Mouse (Mus musculus) neural tube, embryonic 12.5 days (tissue): Measurements from ENCODE around the gene Emp2. TPM values are rescaled to one million over a fixed set of nuclear protein-coding genes. Genes with fewer than 3 reads are reported as not detected.

Experiments used
- ATAC-seq: fragments of 200-750 bp; cut with Nextera tagmentation; 2 replicates; pipeline ENCODE4 v1.8.0; 2017; ENCODE audit warnings: low read depth, mild to moderate bottlenecking, moderate TSS enrichment, moderate library complexity; ENCODE audit not compliant: low FRiP score
- H3K27ac ChIP-seq: fragments of 300-500 bp; sonication (generic); 2 replicates; pipeline ENCODE4 v1.5.1; 2016
- H3K27me3 ChIP-seq: fragments of 300-500 bp; sonication (generic); replicated peaks from 2 replicates; pipeline ENCODE4 v1.6.1; 2016; ENCODE audit warnings: mild to moderate bottlenecking
- H3K36me3 ChIP-seq: fragments of 300-500 bp; sonication (generic); 2 replicates; pipeline ENCODE4 v1.6.1; 2016; ENCODE audit warnings: mild to moderate bottlenecking
- H3K4me1 ChIP-seq: fragments of 300-500 bp; sonication (generic); 2 replicates; pipeline ENCODE4 v1.6.1; 2016
- H3K4me2 ChIP-seq: fragments of 300-500 bp; sonication (generic); replicated peaks from 2 replicates; pipeline ENCODE4 v1.6.1; 2016; ENCODE audit warnings: mild to moderate bottlenecking
- H3K4me3 ChIP-seq: fragments of 300-500 bp; sonication (generic); 2 replicates; pipeline ENCODE4 v1.5.1; 2016
- H3K9ac ChIP-seq: fragments of 300-500 bp; sonication (generic); 2 replicates; pipeline ENCODE4 v1.6.1; 2016; ENCODE audit warnings: mild to moderate bottlenecking
- H3K9me3 ChIP-seq: fragments of 300-500 bp; sonication (generic); 2 replicates; pipeline ENCODE4 v1.6.1; 2016; ENCODE audit warnings: mild to moderate bottlenecking
- WGBS: fragments of 180-500 bp; shearing (Covaris S2); methylation state at CpG from one replicate; pipeline ENCODE4 v1.1.7; 2016; 5-methylcytosine and 5-hydroxymethylcytosine counted together
- polyA plus RNA-seq: library from polyadenylated mRNA; unstranded; fragments of >200 nt; fragmentation: Nextera tagmentation; extraction: Ambion mirVana; gene quantifications from 2 replicates; pipeline ENCODE4 v1.2.1, GENCODE M21; 2016

Gene Emp2
- polyA plus RNA-seq: 2.5 TPM in 2 replicates

DNA sequence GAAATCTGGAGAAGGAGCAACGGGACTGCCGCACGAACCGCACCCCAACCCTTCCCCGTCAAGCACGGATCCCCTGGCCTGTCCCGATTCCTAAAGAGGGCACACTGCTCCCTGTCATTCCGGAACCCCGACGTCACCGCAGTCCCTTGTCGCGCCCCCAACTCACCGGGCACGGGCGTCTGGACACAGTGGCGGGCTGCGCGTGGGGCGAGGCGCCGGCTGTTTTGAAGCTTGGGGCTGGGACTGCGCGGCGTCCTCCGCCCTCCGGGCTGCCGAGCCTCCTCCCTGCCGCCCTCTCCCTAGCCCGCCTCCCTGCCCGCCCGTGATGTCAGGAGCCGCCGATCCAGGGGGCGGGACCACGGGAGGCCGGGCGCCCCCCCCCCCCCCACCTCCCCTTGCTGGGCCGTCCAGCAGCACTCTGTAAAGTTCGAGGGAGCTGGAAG is at the start of gene Emp2:
Emp2 (minus strand) TSS at position 323 of the 443 bp plus-strand sequence.
- H3K36me3 ChIP-seq: no peaks in the 10 kb centered on the region
- peak; percentile 70 for ATAC-seq
- H3K27me3 ChIP-seq: peaks cover 6% of the 10 kb centered on the region
- H3K9me3 ChIP-seq: no peaks in the 10 kb centered on the region
- under 1% methylated on average over 40 of the region's 40 CpGs for WGBS
- peaks cover 8% of the 10 kb centered on the region; the same call in 1 of the 2 replicates for H3K4me1 ChIP-seq
- H3K4me2 ChIP-seq: peak within 1 kb of the TSS; percentile 91
- peak within 1 kb of the TSS; percentile 48 for H3K9ac ChIP-seq
- H3K27ac ChIP-seq: no peak within 1 kb of the TSS
- H3K4me3 ChIP-seq: peak within 1 kb of the TSS; percentile 44

DNA sequence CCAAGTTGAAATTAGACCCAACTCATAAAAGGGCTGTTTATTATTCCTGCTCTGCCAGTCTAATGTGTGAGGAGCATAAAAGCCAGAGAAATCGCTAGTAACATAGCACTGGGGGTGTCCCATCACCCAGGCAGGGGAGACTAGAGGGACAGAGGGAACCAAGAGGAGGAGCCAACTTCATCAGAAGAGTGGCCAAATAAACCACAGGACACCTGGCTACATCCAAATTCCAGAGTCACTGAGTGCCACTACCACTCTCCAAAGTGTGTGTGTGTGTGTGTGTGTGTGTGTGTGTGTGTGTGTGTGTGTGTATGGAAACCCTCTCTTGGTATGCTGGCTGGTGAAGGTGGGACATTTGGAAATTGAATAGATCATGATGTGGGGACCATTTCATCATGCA is 49.3 kb upstream of the Emp2 start:
- Histone ChIP-seq H3K9me3 (no peaks in the 10 kb centered on the region), H3K27me3 (no peaks in the 10 kb centered on the region), H3K36me3 (no peaks in the 10 kb centered on the region), H3K4me1 (peaks cover 3% of the 10 kb centered on the region; the same call in 1 of the 2 replicates), H3K9ac (no peak overlapping the region), H3K27ac (no peak overlapping the region), H3K4me2 (no peak overlapping the region), H3K4me3 (no peak overlapping the region)
- ATAC-seq: no peak
- WGBS: 67% methylated on average over 1 of the region's 1 CpGs

DNA sequence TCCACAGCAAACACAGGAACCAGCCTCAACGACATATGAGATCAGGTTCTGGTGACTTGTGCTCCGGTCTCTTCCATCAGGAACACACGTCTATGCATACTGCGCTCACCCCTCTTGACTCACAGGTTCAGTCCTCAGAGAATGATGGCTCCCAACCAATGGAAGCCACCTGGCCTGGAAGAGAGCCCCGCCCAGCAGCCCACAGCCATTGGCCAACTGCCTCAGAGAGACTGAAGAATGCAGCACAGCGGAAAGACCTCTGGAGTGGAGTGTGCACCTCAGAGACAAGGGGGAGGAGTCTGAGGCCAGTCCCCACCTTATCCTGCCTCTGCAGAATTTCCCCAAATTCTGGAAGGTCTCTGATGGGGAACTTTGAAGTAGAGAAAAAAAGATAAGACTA is 45.5 kb upstream of the Emp2 start:
- Histone ChIP-seq H3K4me1 (peaks cover 5% of the 10 kb centered on the region; the same call in 1 of the 2 replicates), H3K9me3 (no peaks in the 10 kb centered on the region), H3K9ac (no peak overlapping the region), H3K36me3 (no peaks in the 10 kb centered on the region), H3K27ac (no peak overlapping the region), H3K27me3 (no peaks in the 10 kb centered on the region), H3K4me3 (no peak overlapping the region), H3K4me2 (no peak overlapping the region)
- no peak for ATAC-seq
- WGBS: 90% methylated on average over 6 of the region's 6 CpGs

DNA sequence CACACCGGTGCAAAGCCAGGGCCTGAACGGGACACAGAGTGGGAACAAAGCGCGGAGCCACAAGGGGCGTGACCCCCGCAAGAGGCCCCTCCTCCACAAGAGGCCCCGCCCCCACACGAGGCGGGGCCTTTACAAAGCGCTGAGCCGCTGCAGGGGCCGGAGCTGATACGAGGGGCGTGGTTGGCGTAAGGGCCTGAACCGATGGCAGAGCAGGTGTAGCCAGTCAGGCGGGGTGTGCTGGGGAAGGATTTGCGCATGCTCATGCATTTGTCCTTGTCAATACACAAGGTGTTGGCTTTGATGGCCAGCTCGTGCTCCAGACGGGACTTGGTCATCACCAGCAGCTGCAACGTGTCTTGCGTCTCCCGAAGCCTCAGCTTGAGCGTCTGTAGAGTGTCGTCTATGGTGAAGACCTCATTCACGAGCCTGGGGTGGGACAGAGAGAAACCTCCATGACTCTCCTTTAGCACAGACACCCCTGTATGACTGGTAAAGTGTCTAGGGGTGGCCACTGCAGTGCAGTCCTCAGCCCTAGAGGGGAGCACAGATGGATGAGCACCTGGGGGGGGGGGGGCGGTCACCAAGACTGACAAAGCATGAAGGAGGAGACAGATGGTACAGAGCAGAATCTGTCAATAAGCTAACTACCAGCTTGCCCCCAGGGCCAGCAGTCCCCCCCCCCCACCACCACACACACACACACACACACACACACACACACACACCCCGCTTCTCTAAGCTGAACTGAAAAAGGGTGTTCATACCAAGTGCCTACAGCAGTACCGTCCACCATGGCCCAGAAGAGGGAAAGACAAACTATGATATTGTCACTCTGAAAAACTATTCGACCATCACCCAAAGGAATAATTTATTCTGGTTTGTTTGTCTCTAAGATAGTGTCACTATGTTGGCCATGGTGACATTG is 44.5 kb upstream of the Emp2 start:
- WGBS: 15% methylated on average over 30 of the region's 30 CpGs
- H3K27ac ChIP-seq: no peak overlapping the region

DNA sequence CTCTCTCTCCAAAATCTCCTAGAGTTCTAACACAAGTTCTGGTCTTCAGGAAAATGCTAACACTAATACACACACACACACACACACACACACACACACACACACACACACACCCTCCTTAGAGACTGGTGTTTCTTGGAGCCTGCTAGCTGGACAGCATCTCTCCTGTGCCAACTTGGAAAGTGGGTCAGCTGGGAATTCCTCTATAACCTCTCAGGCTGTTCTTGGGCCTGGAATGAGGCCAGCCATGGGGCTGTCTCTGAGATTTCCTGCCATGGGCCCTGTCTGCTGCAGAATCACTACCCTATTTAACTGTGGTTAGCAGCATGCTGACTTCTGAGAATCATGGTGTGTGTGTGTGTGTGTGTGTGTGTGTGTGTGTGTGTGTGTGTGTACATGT is 41.2 kb upstream of the Emp2 start:
- Histone ChIP-seq H3K4me2 (no peak overlapping the region), H3K4me1 (peaks cover 5% of the 10 kb centered on the region; the same call in 1 of the 2 replicates), H3K4me3 (no peak overlapping the region), H3K36me3 (no peaks in the 10 kb centered on the region), H3K9ac (no peak overlapping the region), H3K27ac (no peak overlapping the region), H3K27me3 (no peaks in the 10 kb centered on the region), H3K9me3 (no peaks in the 10 kb centered on the region)
- ATAC-seq: no peak

More for the DNA sequence above, 44.5 kb upstream of the Emp2 start:
- H3K4me1 ChIP-seq: peaks cover 5% of the 10 kb centered on the region; the same call in 1 of the 2 replicates
- H3K4me2 ChIP-seq: peak overlapping the region; percentile 57
- H3K4me3 ChIP-seq: peak overlapping the region; percentile 18; the same call in 1 of the 2 replicates
- H3K36me3 ChIP-seq: no peaks in the 10 kb centered on the region
- H3K9ac ChIP-seq: no peak overlapping the region
- no peaks in the 10 kb centered on the region for H3K27me3 ChIP-seq
- ATAC-seq: peak; percentile 92
- no peaks in the 10 kb centered on the region for H3K9me3 ChIP-seq

DNA sequence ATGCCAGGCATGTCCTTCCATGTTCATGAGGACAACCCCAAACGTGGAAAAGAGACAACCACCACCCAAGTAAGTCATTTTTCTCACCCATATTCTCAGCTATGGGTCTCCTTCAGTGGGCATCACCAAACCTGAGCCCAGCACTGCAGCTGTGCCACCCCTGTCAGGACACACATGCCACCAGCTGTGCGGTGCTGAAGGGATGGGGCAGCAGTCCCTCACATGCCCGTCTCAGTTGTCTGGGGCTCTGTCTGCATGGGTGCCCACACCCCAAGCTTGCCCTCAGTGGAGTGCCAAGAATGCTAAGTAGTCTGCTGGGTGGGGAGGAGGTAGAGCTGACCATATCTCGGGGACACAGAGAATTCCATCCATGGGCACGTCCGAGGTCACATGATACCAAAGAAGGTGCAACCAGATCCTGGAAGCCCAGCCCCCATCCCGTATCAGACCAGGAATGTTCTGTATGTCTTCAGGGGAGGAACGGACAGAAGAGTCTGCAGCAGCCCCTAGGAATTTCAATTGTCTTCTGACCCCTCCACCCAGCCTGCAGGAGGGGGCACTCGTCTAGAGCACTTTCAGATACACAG is 37.4 kb upstream of the Emp2 start:
- Histone ChIP-seq H3K27ac (no peak overlapping the region), H3K9ac (no peak overlapping the region), H3K4me1 (no peaks in the 10 kb centered on the region), H3K9me3 (no peaks in the 10 kb centered on the region), H3K4me3 (no peak overlapping the region), H3K36me3 (no peaks in the 10 kb centered on the region), H3K27me3 (0 out of 2 replicates have a peak, but pooled peaks cover 3% of the 10 kb centered on the region), H3K4me2 (no peak overlapping the region)
- ATAC-seq: no peak
- WGBS: 71% methylated on average over 9 of the region's 9 CpGs

DNA sequence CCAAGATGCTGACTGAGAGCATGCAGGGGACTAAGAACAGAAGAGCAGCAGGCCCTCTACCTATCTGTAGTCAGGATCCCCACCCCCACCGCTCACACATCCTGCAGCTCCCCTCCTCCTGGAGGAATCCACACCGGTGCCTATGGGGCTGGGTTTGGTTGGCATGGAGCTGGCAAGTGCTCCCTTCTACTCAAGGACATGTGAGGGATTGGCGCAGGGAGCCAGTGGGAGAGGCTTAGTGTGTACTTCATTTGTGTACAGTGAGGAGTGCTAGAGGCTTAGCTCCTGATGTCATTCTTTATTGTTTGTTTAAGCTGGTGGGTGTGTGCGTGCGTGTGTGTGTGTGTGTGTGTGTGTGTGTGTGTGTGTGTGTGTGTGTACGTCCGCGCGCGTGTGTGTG is 36.1 kb upstream of the Emp2 start:
- Histone ChIP-seq H3K4me1 (no peaks in the 10 kb centered on the region), H3K36me3 (no peaks in the 10 kb centered on the region), H3K9ac (no peak overlapping the region), H3K27me3 (0 out of 2 replicates have a peak, but pooled peaks cover 3% of the 10 kb centered on the region), H3K4me3 (no peak overlapping the region), H3K9me3 (no peaks in the 10 kb centered on the region), H3K4me2 (no peak overlapping the region), H3K27ac (no peak overlapping the region)
- WGBS: 82% methylated on average over 10 of the region's 10 CpGs
- ATAC-seq: no peak

DNA sequence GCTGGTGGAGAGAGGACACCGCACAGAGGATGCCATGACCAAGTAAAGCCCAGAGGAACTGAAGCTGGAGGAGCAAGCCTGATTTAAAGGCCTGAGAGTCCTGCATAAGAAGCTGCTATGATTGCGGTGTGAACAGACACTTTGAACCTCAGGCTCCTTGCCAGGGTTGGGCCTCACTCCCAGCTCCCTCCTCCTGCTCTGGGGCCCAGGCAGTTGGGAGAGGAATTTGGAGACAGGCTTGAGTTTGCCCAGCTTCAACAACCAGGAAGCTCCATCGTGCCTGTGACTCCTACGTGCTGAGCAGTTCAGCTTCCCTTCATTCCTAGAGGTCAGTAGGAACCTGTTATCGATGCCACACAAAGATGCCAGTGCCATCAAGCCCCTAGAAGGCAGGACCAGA is 35.7 kb upstream of the Emp2 start:
- Histone ChIP-seq H3K36me3 (no peaks in the 10 kb centered on the region), H3K4me3 (no peak overlapping the region), H3K27me3 (0 out of 2 replicates have a peak, but pooled peaks cover 3% of the 10 kb centered on the region), H3K4me2 (no peak overlapping the region), H3K9me3 (no peaks in the 10 kb centered on the region), H3K27ac (no peak overlapping the region), H3K9ac (no peak overlapping the region), H3K4me1 (no peaks in the 10 kb centered on the region)
- no peak for ATAC-seq
- 72% methylated on average over 5 of the region's 5 CpGs for WGBS

DNA sequence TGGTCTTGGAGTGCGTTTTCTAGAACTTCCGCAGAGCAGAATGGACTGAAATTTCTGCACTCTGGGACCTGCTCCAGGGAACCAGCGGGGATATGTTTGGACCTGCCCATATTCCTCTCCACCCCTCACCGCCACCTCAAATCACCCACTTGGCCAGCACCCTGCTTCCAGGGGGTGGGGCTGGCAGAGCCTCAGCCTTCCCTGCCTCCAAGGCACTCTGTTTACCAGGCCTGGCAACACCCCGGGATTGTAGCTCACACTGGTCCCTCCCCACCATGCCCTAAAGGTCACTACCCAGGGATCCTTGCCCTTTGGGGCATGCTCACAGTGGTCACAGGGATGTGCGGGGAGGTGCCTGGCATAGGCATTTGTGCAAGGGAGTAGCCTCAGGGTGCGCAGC is 33.8 kb upstream of the Emp2 start:
- 85% methylated on average over 7 of the region's 7 CpGs for WGBS
- 0 out of 2 replicates have a peak, but pooled peaks cover 3% of the 10 kb centered on the region for H3K27me3 ChIP-seq
- no peak overlapping the region for H3K9ac ChIP-seq
- H3K4me2 ChIP-seq: no peak overlapping the region
- no peaks in the 10 kb centered on the region for H3K36me3 ChIP-seq
- no peak for ATAC-seq
- H3K9me3 ChIP-seq: no peaks in the 10 kb centered on the region
- no peak overlapping the region for H3K4me3 ChIP-seq
- H3K27ac ChIP-seq: no peak overlapping the region
- H3K4me1 ChIP-seq: no peaks in the 10 kb centered on the region

DNA sequence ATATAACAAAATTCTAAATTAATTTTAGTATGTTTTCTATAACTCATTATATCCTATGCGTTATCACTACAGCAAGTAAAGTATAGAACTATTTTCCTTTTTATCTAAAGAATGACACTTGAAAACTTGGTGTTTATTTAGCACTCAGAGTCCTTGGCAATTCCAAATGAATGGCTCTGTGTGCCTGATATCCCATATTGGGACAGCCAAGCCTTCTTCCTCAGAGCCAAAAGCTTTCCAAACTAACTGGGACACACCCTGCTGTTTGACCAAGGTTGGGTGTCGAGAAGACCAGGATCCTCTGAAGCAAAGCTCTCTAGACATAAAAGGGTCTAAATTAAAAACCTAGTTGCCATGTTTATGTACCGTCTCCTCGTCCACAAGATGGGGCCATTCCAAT is 27.3 kb upstream of the Emp2 start:
- Histone ChIP-seq H3K27me3 (no peaks in the 10 kb centered on the region), H3K27ac (no peak overlapping the region), H3K9me3 (no peaks in the 10 kb centered on the region), H3K36me3 (no peaks in the 10 kb centered on the region), H3K4me3 (no peak overlapping the region), H3K9ac (no peak overlapping the region), H3K4me1 (no peaks in the 10 kb centered on the region), H3K4me2 (no peak overlapping the region)
- ATAC-seq: no peak
- 82% methylated on average over 4 of the region's 4 CpGs for WGBS

DNA sequence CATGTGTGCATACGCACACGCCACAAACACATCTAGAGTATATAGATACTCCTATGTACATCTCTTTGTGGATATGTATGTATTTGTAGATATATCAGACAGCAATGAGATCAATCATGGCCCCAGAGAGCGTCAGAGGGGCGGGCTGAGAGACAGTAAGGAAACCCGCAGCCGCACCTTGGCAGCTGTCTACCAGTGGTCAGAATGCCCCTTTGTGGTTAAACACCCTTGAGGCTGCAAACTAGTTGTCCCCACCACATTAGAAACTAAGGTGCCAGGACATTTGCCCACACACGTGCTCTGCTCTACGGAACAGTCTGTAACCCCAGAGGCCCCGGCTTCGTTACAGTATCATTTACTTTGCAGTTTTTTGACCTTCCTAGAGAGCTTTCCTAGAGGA is 26.2 kb upstream of the Emp2 start:
- Histone ChIP-seq H3K4me3 (no peak overlapping the region), H3K4me1 (no peaks in the 10 kb centered on the region), H3K4me2 (no peak overlapping the region), H3K27me3 (no peaks in the 10 kb centered on the region), H3K27ac (no peak overlapping the region), H3K9me3 (no peaks in the 10 kb centered on the region), H3K9ac (no peak overlapping the region), H3K36me3 (no peaks in the 10 kb centered on the region)
- ATAC-seq: no peak
- WGBS: 95% methylated on average over 10 of the region's 10 CpGs

DNA sequence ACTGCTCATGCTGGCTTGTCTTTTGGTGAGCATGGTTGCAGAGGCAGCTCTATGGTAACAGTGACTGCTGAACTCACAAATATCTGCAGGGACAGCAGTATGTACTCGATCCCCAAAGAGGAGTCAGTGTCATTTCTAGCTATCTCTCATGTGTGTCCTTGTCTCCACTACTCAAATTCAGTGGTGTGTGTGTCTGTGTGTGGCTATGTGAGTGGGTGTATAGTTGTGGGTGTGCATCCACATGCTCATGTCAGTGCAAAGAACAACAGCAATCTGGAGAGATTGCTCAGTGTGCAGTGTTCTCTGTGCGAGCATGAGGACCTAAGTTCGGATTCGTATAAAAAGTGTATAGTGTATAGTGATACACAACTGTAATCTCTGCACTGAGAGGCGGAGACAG is 24.8 kb upstream of the Emp2 start:
- Histone ChIP-seq H3K9me3 (no peaks in the 10 kb centered on the region), H3K4me3 (no peak overlapping the region), H3K27ac (no peak overlapping the region), H3K4me2 (no peak overlapping the region), H3K36me3 (no peaks in the 10 kb centered on the region), H3K9ac (no peak overlapping the region), H3K27me3 (no peaks in the 10 kb centered on the region), H3K4me1 (no peaks in the 10 kb centered on the region)
- ATAC-seq: no peak
- 93% methylated on average over 5 of the region's 5 CpGs for WGBS
